Mouse (Mus musculus) G1E (cell line): ENCODE results near the gene B4galt2. TPM values are rescaled to one million over a fixed set of nuclear protein-coding genes. Genes with fewer than 3 reads are reported as not detected.
A peak's percentile ranks its signal among the peaks of the same experiment; 100 is the strongest.

Experiments
- ATAC-seq: 2 replicates; pipeline ENCODE4 v1.8.0; 2016; ENCODE audit warnings: mild to moderate bottlenecking; ENCODE audit not compliant: insufficient number of reproducible peaks, poor library complexity, low FRiP score, severe bottlenecking; ENCODE audit errors: extremely low read depth
- DNase-seq: peaks from one replicate; pipeline ENCODE4 v3.0.0; 2012; ENCODE audit warnings: low spot score
- H3K27me3 ChIP-seq: 2 replicates; pipeline ENCODE4 v1.6.1; 2012; ENCODE audit warnings: mild to moderate bottlenecking, low read length, inconsistent platforms; ENCODE audit not compliant: insufficient read depth
- H3K36me3 ChIP-seq: replicated peaks from 2 replicates; pipeline ENCODE3; 2012; ENCODE audit warnings: mild to moderate bottlenecking, inconsistent platforms
- H3K4me1 ChIP-seq: 2 replicates; pipeline ENCODE4 v1.6.1; 2012; ENCODE audit warnings: low read depth, low read length, inconsistent platforms, mixed read lengths; ENCODE audit not compliant: insufficient read depth
- H3K4me3 ChIP-seq: 2 replicates; pipeline ENCODE4 v1.5.1; 2012; ENCODE audit warnings: low read depth, mild to moderate bottlenecking, inconsistent platforms, low read length, moderate library complexity, mixed read lengths
- H3K9me3 ChIP-seq: replicated peaks from 2 replicates; pipeline ENCODE4 v1.6.1; 2012; ENCODE audit warnings: inconsistent platforms
- CTCF ChIP-seq: IDR thresholded peaks from 2 replicates; pipeline ENCODE4 v1.5.1; 2012; ENCODE audit warnings: low read depth, low read length, inconsistent platforms, mixed read lengths
- GATA1 ChIP-seq: IDR thresholded peaks from 2 replicates; pipeline ENCODE4 v1.6.1; 2012; ENCODE audit warnings: borderline replicate concordance, low read length, inconsistent platforms, mixed read lengths
- GATA2 ChIP-seq: IDR thresholded peaks from 2 replicates; pipeline ENCODE4 v1.6.1; 2012; ENCODE audit warnings: low read depth, low read length, inconsistent platforms, borderline replicate concordance
- POLR2AphosphoS5 ChIP-seq: IDR thresholded peaks from 2 replicates; pipeline ENCODE4 v1.6.1; 2012; ENCODE audit warnings: low read depth, low read length, inconsistent platforms; ENCODE audit not compliant: insufficient replicate concordance
- TAL1 ChIP-seq: conservative IDR thresholded peaks from 2 replicates; pipeline ENCODE4 v1.6.1; 2012; ENCODE audit warnings: low read depth, low read length, inconsistent platforms, mixed read lengths
- polyA plus RNA-seq: library from polyadenylated mRNA; stranded (reverse); fragments of >175 nt; gene quantifications from 2 replicates; pipeline ENCODE4 v1.2.3, GENCODE M21; 2012
- total RNA-seq, 2 experiments: library from RNA; stranded (forward) in 1 of 2; stranded (reverse) in 1 of 2; fragments of 200-1000 nt in 1 of 2; fragments of >200 nt in 1 of 2; fragmentation: Nextera tagmentation in 1 of 2; gene quantifications; 2 replicates each; pipeline ENCODE4 v1.2.3; 2014 to 2017

B4galt2 gene
- total and polyA plus RNA-seq, 3 experiments: 0.11 to 0.33 TPM; not detected in 1

GRCm38 (mm10) chr4:117916386-117916785 lies 33.1 kb upstream of the B4galt2 start:
- Histone ChIP-seq H3K4me3 (no peak overlapping the region), H3K27me3 (0 out of 2 replicates have a peak, but pooled peaks cover 3% of the 10 kb centered on the region), H3K9me3 (no peaks in the 10 kb centered on the region), H3K36me3 (peaks cover 25% of the 10 kb centered on the region), H3K4me1 (peaks cover 43% of the 10 kb centered on the region)
- TF ChIP-seq GATA1 (no peak), TAL1 (no peak), POLR2AphosphoS5 (no peak), CTCF (no peak), GATA2 (no peak)
- DNase-seq (no peak), ATAC-seq (no peak)

GRCm38 (mm10) chr4:117915489-117916105 lies 32.3 kb upstream of the B4galt2 start:
- H3K4me1 ChIP-seq: peaks cover 43% of the 10 kb centered on the region
- ATAC-seq (no peak), DNase-seq (peak; percentile 39)
- H3K36me3 ChIP-seq: peaks cover 31% of the 10 kb centered on the region
- H3K4me3 ChIP-seq: peak overlapping the region; percentile 82
- no peaks in the 10 kb centered on the region for H3K9me3 ChIP-seq
- TF ChIP-seq TAL1 (no peak), GATA2 (no peak), POLR2AphosphoS5 (no peak), GATA1 (no peak), CTCF (no peak)
- 0 out of 2 replicates have a peak, but pooled peaks cover 3% of the 10 kb centered on the region for H3K27me3 ChIP-seq

GRCm38 (mm10) chr4:117914591-117915442 lies 31.5 kb upstream of the B4galt2 start, which contains the start of gene Ipo13:
Ipo13 (minus strand) TSS chr4:117914999.
- TF ChIP-seq CTCF: no peak
- DNase-seq: peak; percentile 96
- ATAC-seq: peak; percentile 76
- Histone ChIP-seq H3K4me1 (peaks cover 43% of the 10 kb centered on the region), H3K9me3 (no peaks in the 10 kb centered on the region), H3K36me3 (peaks cover 36% of the 10 kb centered on the region), H3K4me3 (peak within 1 kb of the TSS; percentile 82), H3K27me3 (0 out of 2 replicates have a peak, but pooled peaks cover 3% of the 10 kb centered on the region)

- no peak for ATAC-seq
- no peak for DNase-seq
- no peaks in the 10 kb centered on the region for H3K9me3 ChIP-seq
- TF ChIP-seq TAL1: no peak
- TF ChIP-seq GATA1: no peak
- TF ChIP-seq POLR2AphosphoS5: no peak
- TF ChIP-seq CTCF: no peak
- peak overlapping the region; percentile 82 for H3K4me3 ChIP-seq
- peaks cover 43% of the 10 kb centered on the region for H3K4me1 ChIP-seq
- peaks cover 43% of the 10 kb centered on the region for H3K36me3 ChIP-seq
- H3K27me3 ChIP-seq: 0 out of 2 replicates have a peak, but pooled peaks cover 3% of the 10 kb centered on the region
Measured at GRCm38 (mm10) chr4:117914031-117914430, 30.7 kb upstream of the B4galt2 start.

- no peaks in the 10 kb centered on the region for H3K27me3 ChIP-seq
- DNase-seq (no peak), ATAC-seq (no peak)
- H3K4me3 ChIP-seq: no peak overlapping the region; the same call in 1 of the 2 replicates
- H3K36me3 ChIP-seq: peaks cover 48% of the 10 kb centered on the region
- no peaks in the 10 kb centered on the region for H3K9me3 ChIP-seq
- TF ChIP-seq CTCF: no peak
- TF ChIP-seq POLR2AphosphoS5: no peak
- no peak for TF ChIP-seq TAL1
- no peak for TF ChIP-seq GATA2
- no peak for TF ChIP-seq GATA1
- H3K4me1 ChIP-seq: peaks cover 43% of the 10 kb centered on the region
Measured at GRCm38 (mm10) chr4:117913421-117913820, 30.1 kb upstream of the B4galt2 start.

- Histone ChIP-seq H3K9me3 (no peaks in the 10 kb centered on the region), H3K4me3 (no peak overlapping the region), H3K4me1 (peaks cover 43% of the 10 kb centered on the region), H3K27me3 (no peaks in the 10 kb centered on the region), H3K36me3 (peaks cover 54% of the 10 kb centered on the region)
- TF ChIP-seq CTCF (no peak), POLR2AphosphoS5 (no peak), TAL1 (no peak), GATA2 (no peak), GATA1 (no peak)
- no peak for ATAC-seq
- DNase-seq: no peak
Measured at GRCm38 (mm10) chr4:117912685-117913273, 29.5 kb upstream of the B4galt2 start.
